Mouse (Mus musculus): ENCODE measurements at regions not wholly inside any gene's neighbourhood (a gene's known extent, or its start where the extent isn't known, plus 50 kb on each side); places are given as distances from the start of the nearest gene placed in this dataset.

- no peak for TF ChIP-seq CTCF (IDR thresholded peaks at IDR 0.05)
- TF ChIP-seq EP300 (IDR thresholded peaks at IDR 0.05): no peak
These were observed 128.6 kb upstream of the H2al1a start for GRCm38 (mm10) chrX:11170416-11170815.
